Mouse (Mus musculus) left cerebral cortex, adult 8-10 months (tissue): Measurements from ENCODE around the gene Bahcc1. TPM values are rescaled to one million over a fixed set of nuclear protein-coding genes. Genes with fewer than 3 reads are reported as not detected.
A peak's percentile ranks its signal among the peaks of the same experiment; 100 is the strongest.

Experiments
- DNase-seq, 2 experiments: peaks; one replicate each; pipeline ENCODE4 v3.0.0; 2022; ENCODE audit warnings: low spot score in 2 of 2
- total RNA-seq, 4 experiments: library from RNA; stranded (reverse); gene quantifications; 2 replicates each; pipeline ENCODE4 v1.2.4; 2022

The Bahcc1 gene
- 10 to 100 TPM; 20.8 to 23.0 (median 21.6) TPM for total RNA-seq

DNA sequence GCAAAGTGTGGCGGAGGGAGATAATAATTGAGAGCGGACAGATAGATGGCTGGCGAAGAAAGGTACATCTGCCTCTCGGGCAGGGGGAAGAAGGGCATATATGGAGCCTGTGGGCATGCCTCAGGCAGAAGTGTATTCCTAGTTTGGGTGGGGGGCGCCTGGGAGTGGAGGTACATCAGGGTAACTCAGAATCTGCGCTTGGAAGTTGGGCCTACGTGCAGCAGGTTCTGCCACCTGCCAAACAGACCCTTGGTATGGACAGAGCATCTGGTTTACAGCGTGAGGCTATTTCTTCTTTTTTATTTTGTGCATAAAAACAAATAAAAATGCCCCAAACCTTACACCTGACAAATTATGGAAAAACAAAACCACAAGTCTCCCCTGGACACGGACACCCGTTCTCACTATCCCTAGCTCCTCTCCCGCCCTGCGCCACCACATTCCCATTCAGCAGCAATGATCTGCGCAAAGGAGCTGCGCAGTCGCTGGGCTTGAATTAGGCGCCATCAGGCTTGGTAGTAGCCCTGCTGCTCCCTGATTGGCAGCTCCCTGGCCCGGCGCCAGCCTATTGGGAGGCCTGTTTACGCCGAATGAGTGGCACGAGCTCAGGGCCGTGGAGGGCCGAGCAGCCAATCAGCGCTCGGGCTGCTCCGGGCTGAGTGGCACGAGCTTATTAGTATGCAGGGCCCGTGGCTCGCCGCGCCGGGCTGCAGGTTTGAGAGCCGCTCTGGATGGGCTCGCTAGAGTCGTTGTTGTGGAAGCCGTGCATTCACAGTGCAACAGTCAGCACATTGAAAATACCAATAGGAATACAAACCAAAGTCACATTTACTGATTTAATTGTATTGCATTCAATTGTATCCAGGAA is at the start of gene Bahcc1:
TSS of gene Bahcc1 (plus strand) at position 718 of the 868 bp plus-strand sequence.
- DNase-seq, result peak; percentile 100

GRCm38 (mm10) chr11:120183180-120183579 is 49.6 kb upstream of the Bahcc1 start:
- no peak for DNase-seq

DNA sequence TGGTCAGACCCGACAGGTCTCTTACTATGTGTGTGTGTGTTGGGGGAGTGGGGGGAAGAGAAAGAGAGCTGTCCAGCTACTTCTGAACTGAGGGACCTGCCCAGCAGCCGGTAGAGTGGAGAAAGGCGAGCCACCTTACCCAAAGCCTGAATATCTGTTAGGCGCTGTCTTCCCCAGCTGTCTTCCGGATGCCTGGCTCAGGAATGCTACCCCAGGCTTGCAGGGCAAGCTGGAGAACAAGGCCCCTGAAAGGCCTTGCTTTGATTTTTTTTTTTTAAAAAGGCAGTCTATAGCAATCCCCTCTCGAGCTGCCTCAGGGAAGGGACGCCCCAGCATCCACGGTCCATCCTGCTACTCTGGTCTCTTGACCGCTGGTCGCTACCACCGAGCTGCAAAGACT is 49.0 kb upstream of the Bahcc1 start:
- DNase-seq, result no peak

GRCm38 (mm10) chr11:120184371-120185315 is 48.1 kb upstream of the Bahcc1 start:
- DNase-seq, result no peak

DNA sequence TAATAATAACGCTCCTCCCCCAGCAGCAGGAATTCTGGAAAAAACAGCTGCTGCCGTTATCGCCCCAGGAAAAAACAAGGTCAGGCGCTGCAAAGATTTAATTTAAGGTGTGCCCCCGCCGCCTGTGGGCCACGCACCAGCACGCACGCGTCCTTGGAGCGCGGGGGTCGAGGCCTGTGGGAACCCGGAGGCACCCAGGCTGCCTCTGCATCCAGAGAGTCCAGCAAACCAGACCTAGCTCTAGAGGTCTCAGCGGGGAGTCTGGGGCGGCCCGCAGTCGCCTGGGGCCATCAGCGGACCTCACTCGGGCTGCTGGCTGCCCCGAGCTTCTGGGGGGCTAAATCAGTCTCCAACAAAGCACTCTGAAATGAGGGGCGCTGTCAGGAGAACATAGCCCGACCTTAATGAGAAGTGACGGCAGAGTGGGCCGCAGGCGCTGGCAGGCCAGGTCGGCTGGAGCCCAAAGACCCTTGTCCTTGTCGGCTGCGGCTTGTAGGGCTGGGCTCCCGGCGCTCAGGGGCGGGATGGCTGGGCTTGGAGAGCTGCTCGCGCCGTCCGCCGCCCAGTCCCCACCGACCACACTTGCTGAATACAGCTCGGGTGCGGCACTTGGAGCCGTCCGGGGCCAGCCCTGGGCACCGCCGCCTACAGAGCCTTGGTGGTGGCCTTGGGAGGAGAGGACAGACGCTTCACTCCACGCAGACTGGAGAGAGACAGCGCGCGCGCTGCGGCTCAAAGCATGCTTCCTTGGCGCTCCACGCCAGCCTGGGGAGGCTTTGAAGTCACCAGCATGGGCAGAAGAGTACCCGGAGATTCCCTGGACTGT is 47.2 kb upstream of the Bahcc1 start:
- DNase-seq, result no peak

DNA sequence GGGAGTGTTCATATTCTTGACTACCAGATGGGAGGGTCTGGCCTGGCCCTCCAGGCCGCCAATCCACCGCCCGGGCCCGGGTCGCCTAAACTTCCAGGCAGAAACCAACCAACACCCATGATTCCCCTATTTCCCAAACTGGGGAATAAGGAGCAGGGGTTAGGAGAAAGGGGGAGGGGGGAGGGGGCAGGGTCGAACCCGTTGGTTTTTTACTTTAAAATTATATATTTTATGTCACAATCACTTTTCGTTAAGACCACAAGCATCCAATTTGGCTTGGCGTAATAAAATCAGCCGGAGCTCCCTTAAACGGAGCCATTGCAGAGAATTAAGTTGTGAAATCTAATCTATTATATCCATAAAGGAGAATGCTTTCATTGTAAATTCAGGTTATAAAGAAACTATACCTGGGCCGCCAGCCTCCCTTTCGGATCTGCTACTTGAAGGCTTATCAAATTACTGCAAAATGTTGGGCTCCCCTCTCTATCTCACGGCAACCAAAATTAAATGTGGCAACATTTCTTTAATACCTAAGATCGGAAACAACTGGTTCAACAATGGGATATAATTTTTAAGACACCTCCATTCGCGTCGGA is 46.5 kb upstream of the Bahcc1 start:
- no peak for DNase-seq

DNA sequence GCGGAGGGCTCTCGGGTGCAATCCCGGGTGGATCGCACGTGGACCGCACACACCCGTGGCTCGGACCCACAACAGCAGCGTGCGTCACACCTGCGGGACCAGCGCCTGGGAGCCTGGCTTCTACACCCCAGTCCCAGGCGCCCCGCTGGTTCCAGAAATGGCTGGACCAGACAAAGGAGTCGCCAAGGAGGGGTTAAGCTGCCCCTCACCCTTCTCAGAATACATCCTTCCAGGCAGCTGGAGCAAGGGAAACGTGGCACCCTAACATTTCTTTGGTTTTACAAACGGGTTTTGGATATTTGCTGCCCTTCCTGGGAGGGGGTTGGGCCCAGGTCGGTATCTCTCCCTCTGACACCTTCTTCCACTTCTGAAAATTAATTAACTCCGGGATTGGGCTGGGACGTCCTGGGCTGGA is 45.9 kb upstream of the Bahcc1 start:
- no peak for DNase-seq

DNA sequence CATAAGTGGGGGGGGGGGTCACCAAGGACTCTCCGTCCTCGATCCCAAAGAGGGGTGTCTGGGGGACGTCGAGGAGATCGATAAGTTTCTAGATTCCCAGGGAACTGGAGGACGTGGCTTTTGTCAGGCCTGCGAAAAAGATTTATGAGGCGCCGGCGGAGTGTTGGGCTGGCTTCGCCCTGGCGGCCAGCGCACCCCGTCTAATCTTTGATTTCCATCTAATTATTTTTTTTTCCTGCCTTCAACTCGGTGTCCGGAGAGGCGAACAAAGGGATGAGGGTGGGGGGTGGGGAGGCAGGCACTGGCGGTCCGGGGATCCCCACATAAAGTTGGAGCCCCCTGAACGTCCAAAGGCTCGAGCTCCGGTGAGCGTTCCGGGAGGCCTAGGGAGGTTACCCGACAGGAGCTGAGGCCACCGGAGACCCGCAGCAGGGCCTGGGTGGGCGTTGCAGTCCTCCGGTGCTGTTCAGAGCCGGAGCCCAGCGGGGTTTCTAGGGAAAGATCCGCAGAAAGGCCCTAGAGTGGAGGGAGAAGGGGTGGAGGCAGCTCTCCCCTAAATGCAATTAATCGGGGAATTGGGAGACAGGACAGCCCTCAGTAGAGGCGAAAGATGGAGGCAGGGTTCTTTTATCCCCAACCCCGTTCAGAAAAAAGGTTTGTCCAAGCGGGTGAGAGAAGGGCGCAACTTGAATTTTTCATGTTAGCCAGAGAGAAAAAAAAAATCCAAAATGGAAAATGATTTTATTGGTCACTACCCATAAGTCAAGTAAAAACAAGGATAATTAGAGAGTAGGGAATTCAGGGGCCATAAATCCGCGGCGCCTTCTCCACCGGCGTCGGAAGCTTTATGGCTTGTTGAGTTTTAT is 45.3 kb upstream of the Bahcc1 start:
- no peak for DNase-seq

DNA sequence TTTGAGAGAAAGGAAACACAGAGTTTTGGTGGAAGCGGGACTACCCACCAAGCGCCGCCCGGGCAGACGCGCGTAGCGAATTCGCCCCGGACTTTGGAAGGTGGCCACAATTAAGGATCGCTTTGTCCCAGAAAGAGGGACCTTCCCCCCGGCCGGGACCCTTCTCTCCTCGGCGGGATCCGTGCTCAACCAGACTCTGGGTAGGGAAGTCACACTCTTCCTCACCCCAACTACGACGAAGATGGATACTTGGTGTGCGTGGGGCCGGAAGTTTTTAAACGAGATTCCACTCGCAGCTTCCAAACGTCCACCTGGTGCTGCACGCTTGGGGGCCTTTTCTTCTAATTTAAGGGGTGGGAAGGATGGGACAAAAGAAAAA is 44.7 kb upstream of the Bahcc1 start:
- DNase-seq, result peak in 1 of 2 experiments; percentile 38

DNA sequence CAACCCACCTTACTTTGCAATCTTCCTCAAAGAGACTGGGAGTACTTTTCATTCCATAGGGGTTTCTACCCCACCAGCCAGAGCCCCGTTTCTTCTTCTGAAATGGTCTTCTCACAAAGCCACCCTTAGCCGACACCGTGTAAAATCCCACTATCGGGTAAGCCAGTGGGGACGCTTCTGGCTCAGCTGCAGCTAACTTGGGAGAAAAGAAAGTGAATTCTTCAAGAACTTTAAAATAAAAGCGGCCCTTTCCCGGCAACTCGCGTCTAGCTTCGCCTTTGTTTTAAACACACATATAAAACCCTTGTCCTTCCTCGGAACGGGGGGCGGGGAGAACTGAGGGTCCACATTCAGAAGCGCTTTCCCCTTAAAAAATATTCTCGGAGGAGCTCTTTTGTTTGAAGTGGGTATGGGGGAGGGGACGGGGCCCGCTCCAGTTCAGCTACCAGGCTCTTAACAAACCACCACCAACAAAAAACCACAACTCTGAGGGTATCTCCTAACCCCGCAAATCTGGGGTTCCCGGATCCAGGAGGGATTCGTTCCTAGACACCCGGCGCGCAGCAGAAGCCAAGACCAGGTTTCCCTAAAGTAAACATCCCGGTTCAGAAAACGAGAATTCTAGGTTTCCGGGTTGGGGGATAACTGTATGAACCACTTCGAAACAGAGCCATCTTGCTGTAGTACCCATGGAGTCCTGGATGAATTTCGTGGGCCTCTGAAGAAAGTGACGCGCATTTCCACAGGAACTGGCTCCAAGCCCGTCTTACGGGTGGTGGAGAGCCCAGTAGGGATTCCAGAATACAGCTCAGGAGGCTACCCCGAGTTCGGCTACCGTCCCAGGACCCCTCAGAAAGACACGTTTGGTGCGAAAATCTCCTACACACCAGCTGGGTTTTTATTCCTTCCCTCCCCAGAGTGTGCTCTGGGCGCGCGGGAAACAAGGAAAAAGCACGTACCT is 44.0 kb upstream of the Bahcc1 start:
- DNase-seq, result peak in 1 of 2 experiments; percentile 61

DNA sequence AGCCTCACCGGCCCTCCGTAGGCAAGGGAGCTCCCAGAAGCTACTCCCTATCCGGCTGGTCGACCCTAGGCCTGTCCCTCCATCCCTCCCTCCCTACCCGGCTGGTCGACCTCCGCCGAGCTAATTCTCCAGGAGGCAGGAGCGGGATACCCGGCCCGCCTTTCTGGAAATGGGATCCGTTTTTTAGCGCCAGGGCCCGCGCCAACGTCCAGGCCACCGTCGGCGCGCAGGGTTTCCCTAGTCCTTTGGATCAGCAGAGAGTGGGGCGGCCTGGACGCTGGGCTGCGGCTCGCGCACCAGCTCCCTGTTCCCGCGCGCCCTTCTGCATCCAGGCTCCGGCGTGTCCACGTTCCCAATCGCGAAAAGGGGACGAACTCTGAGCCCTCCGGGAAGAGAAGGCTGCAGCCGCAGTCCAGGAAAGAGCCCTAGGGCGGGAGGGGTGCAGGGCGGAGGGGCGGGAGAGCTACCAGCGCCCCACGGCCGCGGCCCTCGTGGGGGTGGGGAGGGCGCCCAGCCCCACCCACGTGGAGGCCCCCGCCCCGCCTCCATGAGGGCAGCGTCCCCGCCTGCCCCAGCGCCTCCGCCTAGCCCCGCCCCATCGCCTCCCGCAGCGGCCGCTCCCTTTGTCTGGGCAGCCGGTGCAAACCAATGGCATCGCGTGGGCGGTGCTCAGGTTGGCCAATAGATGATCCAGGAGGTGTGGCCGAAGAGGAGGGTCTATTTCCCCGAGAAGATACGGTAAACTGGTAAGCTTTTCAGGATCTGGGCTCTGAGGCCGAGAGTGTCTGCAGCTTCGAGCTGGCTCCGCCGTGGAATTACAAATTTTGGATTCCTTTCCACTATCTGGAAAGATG is 43.1 kb upstream of the Bahcc1 start:
- peak; percentile 82 to 100 for DNase-seq

- DNase-seq, result no peak
Observed at GRCm38 (mm10) chr11:120190526-120191412, 42.0 kb upstream of the Bahcc1 start.

GRCm38 (mm10) chr11:120198831-120199230 is 33.9 kb upstream of the Bahcc1 start:
- no peak for DNase-seq

- DNase-seq, result no peak
Observed at GRCm38 (mm10) chr11:120199766-120200165, 33.0 kb upstream of the Bahcc1 start.

GRCm38 (mm10) chr11:120200621-120201020 is 32.1 kb upstream of the Bahcc1 start:
- DNase-seq, result no peak

- no peak for DNase-seq
Observed at GRCm38 (mm10) chr11:120204200-120204599, 28.5 kb upstream of the Bahcc1 start.
